ENCODE assay signal across 8 mouse cellular contexts in genomic region chrX:169997854-169998456, GRCm38 (mm10). TPM values are rescaled to one million over a fixed set of nuclear protein-coding genes. Genes with fewer than 3 reads are reported as not detected.
DNase-seq lines count a peak whose midpoint lies in the region; ATAC-seq and TF ChIP-seq lines count a peak whose summit lies in the region.
"Not testable (repeated sequence)": the region's sequence is repeated elsewhere in the genome, so short reads cannot be mapped to it uniquely, and the experiment has no call there.

No protein-coding gene starts in this region.

- DNase-seq in gastrocnemius, adult 8-10 months (ENCODE audit: low spot score in 2 of 2), result peak; percentile 99 to 100
- peak; percentile 100 for DNase-seq in hindlimb bud, embryonic 11.5 days (ENCODE audit: extremely low spot score, low read depth, low spot score)
- peak; percentile 98 to 100 for DNase-seq in left cerebral cortex, adult 8-10 months (ENCODE audit: low spot score in 2 of 2)
- peak; percentile 100 for DNase-seq in right cerebral cortex, postnatal 10 days (ENCODE audit: low spot score in 2 of 2)
- peak; percentile 100 for DNase-seq in urinary bladder, postnatal 25 days (ENCODE audit: low spot score)

- not testable (repeated sequence) for H3K4me1 ChIP-seq in cortical plate, adult 2 months (ENCODE audit: control insufficient read depth, insufficient read depth, low read length)
- H3K4me1 ChIP-seq in megakaryocyte, embryonic 14.5 days, result peaks cover 28% of the 10 kb centered on the region

- not testable (repeated sequence) for TF ChIP-seq POLR2A in cortical plate, adult 2 months (IDR thresholded peaks at IDR 0.05; ENCODE audit: extremely low read depth, insufficient read depth, low read length)

- H3K36me3 ChIP-seq in megakaryocyte, embryonic 14.5 days (replicated peaks; ENCODE audit: low read length), result not testable (repeated sequence)

- H3K4me3 ChIP-seq in cortical plate, adult 2 months (ENCODE audit: insufficient read depth, low read length), result peak overlapping the region; percentile 57
- H3K4me3 ChIP-seq in megakaryocyte, embryonic 14.5 days (replicated peaks), result peak overlapping the region; percentile 68

- not testable (repeated sequence) for TF ChIP-seq CTCF in cortical plate, adult 2 months (IDR thresholded peaks at IDR 0.05; ENCODE audit: extremely low read depth, insufficient read depth, low read length)

- peaks cover 23% of the 10 kb centered on the region for H3K27me3 ChIP-seq in megakaryocyte, embryonic 14.5 days (replicated peaks)

- ATAC-seq in activated CD4-positive, CD25-positive, alpha-beta regulatory T cell, adult 4 months, result peak; percentile 64

- peaks cover 66% of the 10 kb centered on the region for H3K9me3 ChIP-seq in megakaryocyte, embryonic 14.5 days

- H3K27ac ChIP-seq in cortical plate, adult 2 months (ENCODE audit: insufficient read depth, low read length), result peak overlapping the region; percentile 97

RNA-seq across cellular contexts. Expression of gene Gm21887, which starts 11.5 kb away (rescaled TPM):
- 1 to 10 TPM; 8.8 to 9.1 TPM for polyA plus RNA-seq in activated CD4-positive, CD25-positive, alpha-beta regulatory T cell, adult 4 months (2017; shearing (Covaris generic))
- 593 and 681 TPM in 2 replicates for polyA plus RNA-seq in cortical plate, adult 2 months (2012; rRNA removed)
- total RNA-seq in gastrocnemius, adult 8-10 months (2022), result 10 to 100 TPM; 16.4 to 40.2 (median 21.6) TPM
- 100 to 1,000 TPM in 2 of 4 experiments, 10 to 100 TPM in 2; 64.2 to 131 (median 96.7) TPM for total RNA-seq in left cerebral cortex, adult 8-10 months (2022)
- 1,328 and 1,796 TPM in 2 replicates for polyA plus RNA-seq in megakaryocyte, embryonic 14.5 days (2012; ENCODE audit: insufficient read depth, low replicate concordance)

Comparison
In these comparisons a context has a peak if more than half of its experiments do, and no peak if none do; other contexts are left out.
1. Peak in every context shown above with its lines: DNase-seq, ATAC-seq, H3K4me3 ChIP-seq and H3K27ac ChIP-seq.
2. RNA of gene Gm21887, which starts 11.5 kb away (polyA plus RNA-seq): 1,328 to 1,796 TPM in megakaryocyte, embryonic 14.5 days and 593 to 681 TPM in cortical plate, adult 2 months; 8.8 to 9.1 TPM in activated CD4-positive, CD25-positive, alpha-beta regulatory T cell, adult 4 months; every median in the first group is over 10 times any median in the second.